Mouse (Mus musculus): ENCODE measurements at regions not wholly inside any gene's neighbourhood (a gene's known extent, or its start where the extent isn't known, plus 50 kb on each side); places are given as distances from the start of the nearest gene placed in this dataset.

DNA sequence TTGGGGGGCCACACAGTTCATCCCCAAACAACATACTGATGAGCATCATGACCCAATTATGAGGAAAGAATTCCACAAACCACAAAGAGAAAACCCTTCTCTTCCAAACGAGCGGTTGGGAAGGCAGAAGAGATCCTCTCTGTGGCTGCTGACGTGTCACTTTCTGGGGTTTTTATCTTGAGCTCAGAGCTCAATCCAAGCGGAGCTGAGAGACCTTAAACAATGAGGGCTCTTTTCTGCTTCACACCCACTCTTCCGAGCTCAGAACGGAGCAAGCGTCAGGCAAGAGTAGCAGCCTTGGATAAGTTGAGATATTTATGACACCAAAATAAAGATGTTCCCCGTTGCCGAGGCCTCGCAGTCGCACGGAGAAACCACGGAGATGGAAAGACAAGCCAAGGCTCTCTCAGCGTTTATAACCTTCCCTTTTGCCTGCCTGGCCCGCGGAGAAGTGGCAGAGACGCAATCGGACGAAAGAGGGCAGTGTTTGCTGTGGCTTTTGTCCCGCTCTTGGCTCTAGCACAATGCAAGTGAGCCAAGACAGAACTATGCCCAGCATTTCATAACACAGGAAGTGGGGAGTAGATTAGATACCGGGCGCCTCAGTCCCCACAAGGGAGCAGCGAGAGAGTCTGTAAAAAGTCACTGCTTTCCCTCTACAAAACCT, 100.7 kb downstream of the Chic2 start:
- ATAC-seq (ENCODE audit: poor library complexity, severe bottlenecking) = peak; percentile 93

DNA sequence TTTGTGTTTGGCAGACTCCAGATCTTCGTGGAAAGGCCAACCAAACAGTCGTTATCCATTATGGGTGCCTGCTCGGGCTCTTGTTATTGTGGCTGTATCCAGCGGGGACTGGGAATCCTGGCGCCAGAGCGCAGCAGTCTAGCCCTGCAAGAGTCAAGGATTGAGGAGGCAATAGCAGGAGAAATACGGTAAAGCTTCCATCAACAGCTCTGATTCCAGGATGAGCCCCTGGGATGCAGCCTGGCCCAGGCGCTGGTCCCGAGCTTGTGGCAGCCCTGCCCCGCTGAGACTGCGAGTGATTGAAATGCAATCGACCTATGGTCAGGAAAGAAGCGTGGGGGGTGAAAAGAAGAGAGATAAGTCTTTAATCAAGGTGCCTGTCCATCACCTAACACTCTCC, 103.1 kb downstream of the Chic2 start:
- no peak for ATAC-seq (ENCODE audit: poor library complexity, severe bottlenecking)

DNA sequence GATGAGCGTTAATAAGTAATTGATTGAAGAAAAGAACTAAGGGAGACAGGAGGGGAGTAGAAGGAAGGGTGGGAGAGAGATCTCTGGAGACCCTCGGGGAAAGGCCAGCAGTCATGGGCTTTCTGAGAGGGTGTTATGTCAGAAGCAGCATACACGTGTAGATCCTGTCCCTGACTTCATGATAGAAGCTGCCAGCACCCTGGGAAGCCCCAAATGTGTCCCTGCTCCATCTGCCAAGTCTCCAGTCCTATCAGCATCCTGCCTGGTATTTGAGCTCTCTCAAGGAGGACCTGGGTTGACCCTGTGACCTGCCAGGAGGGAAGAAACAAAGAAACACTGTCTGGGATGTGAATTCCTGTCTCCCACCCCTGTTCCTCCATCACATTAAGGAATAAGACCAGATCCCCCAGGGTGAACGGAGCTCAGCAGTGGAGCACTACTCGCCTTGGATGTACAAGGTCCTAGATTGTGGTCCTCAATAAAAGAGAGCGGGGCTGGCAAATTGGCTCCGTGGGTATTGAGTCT, 107.1 kb downstream of the Chic2 start:
- no peak for ATAC-seq (ENCODE audit: poor library complexity, severe bottlenecking)

DNA sequence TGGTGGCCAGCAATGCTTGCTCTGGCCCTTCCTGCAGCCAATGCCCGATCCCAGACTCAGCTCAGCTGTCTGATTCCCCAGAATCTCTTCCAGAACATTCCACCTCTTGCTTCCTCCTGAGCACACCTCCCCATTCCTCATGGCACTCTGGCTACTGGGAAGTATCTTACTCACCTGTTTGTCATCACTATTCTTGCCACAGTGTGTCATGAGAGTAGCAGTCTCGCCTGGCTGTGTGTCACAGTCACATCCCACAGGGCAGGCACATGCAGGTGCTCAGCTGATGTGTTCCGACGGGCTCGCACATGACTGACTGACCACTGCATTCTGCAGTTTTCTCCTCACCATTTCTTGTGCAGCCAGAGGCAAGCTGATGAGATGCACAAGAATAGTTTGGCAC, 108.5 kb downstream of the Chic2 start:
- no peak for ATAC-seq (ENCODE audit: poor library complexity, severe bottlenecking)

DNA sequence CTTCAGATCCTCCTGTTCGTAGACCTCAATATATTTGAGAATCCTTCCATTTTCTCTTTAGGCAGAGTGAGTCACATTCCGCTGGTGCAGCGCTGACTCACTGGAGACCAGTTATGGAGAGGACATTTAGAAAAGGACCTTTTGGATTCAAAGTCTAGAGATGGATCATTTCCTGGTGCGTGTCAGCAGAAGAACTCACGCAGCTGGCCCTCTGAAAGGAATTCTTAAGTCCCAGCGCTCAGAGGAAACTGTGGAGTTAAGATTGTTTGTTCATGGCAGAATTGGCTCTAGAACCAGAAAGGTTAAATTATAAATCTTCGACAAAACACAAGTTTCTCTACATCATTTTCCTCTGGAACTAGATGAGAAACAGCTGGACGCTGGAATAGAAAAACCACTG, 108.9 kb downstream of the Chic2 start:
- ATAC-seq (ENCODE audit: poor library complexity, severe bottlenecking) = no peak

DNA sequence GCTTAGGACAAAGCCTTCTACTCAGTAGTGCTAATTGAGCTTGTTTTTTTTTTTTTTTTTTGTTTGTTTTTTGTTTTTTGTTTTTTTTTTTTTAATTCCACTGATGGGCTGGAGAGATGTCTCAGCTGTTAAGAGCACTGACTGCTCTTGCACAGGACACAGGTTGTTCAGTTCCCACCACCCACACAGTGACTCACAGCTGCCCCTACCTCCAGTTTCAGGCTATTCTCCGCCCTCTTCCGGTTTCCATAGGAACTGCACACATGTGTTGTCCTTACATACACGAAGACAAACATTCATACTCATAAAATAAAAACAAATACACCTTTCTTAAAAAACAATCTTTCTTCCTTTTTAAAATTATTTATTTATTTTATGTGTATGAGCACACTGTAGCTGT, 111.3 kb downstream of the Chic2 start:
- ATAC-seq (ENCODE audit: poor library complexity, severe bottlenecking) = no peak

DNA sequence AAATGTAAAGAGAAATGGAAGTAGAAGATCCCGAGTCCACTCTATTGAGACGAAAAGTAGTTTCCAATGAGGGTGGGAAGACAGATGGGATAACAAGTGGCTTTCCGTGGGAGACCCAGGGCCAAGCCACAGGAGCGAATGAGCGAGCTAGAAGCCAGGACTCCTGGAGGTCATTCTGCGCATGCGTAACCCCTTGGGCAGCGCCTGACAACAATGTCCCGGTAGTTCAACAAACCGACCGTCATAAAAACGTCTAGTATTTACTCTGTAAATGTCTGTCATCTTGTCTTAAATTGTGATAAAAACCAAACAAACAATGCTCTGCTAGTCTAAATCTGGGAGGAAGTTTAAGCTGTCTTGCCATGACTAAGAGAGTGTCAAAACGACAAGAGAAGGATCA, 112.4 kb downstream of the Chic2 start:
- ATAC-seq (ENCODE audit: poor library complexity, severe bottlenecking) = no peak

DNA sequence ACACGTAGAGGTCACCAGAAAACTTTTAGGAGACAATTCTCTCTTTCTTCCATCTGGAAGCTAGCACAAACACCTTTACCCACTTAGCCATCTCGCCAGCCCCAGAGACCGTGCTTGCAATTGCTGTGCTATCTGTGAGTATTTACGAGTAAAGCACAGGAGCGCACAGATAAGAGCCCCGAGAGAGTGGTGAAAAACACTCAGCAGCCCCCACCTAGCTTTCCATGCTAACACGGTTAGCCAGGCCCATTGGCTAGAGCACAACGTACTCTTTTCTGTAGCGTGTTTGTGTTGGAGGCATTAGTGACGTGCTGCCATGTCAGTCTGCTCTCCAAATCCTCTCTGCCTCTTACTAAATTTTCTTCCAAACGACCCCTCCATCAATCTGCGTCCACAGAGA, 112.8 kb downstream of the Chic2 start:
- ATAC-seq (ENCODE audit: poor library complexity, severe bottlenecking) = no peak

DNA sequence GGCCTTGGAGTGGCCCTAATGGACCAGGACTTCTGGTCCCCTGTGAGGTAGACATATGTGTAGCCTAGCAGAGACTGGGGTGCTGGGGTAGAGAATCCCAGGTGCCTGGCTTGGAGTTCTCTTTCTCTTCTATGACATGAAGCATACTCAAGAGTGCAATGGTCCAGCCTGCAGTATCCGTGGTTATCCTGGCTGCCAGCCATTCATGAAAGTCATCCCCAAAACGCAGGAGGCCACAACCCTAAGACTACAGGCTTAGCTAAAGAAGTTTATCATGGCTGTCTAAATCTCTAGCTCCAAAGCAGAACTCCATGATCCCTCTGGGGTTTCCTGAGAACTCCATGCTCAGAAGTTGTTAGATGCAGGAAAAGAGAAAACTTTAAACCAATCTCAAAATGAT, 117.0 kb downstream of the Chic2 start:
- ATAC-seq (ENCODE audit: poor library complexity, severe bottlenecking) = no peak

DNA sequence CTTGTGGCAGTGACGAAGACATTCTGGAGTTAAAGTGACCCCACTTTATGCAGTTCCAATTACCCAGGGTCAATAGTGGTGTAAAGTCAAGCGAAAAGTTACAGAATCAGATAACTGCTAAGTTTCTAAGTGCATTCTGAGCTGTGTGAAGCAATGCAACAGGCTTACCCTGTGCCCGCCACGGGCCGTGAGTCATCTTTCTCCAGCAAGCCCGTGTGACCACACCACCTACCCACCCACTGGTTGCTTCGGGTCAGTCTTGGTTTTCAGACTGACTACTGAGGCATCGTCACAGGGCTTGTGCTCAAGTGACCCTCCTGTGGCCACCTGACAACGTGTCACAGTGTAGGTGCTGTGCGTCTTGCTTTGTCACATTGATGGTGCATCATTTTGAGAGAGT, 118.8 kb downstream of the Chic2 start:
- ATAC-seq (ENCODE audit: poor library complexity, severe bottlenecking) = no peak

DNA sequence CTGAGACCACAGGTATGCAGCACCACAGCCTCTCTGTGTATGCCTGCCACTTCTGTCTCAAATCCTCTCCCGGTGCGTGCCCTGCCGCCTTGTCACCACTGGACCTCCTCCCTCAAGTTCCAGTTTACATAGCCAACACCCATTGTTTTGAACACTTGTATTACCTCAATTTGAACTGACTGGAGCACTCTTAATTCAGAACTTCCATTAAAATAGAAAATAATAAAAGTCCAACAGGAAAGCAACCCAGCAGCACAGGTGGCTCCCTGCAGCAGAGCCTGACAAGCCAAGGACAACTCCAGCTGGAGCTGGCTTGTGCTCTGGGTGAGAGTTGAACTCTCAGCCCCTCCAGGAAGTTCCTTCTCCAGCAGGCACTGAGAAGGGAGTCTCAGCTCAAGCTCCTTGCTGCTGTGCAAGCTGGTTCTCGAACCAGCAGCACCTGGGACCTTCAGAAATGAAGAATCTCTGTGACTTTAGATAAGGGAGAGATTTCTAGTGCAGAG, 120.5 kb downstream of the Chic2 start:
- no peak for ATAC-seq (ENCODE audit: poor library complexity, severe bottlenecking)

DNA sequence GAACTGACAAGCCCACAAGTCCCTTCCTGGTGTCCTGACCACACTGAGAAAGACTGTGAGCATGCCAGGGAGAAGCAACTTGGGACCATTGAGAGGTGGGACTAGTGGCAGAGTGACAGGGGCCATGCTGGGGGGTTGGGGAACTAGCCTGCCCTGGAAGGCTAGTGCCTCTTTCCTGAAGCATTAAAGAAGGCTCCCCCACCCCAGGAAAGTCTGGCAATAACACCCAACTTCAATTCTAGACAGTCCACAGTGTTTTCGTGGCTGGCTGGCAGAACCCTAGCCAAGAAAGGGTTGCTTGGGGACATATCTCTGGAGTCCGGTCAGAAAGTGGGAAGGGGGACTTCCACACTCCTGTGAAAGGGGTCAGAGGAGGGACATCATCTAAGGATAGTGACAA, 121.2 kb downstream of the Chic2 start:
- ATAC-seq (ENCODE audit: poor library complexity, severe bottlenecking) = no peak

DNA sequence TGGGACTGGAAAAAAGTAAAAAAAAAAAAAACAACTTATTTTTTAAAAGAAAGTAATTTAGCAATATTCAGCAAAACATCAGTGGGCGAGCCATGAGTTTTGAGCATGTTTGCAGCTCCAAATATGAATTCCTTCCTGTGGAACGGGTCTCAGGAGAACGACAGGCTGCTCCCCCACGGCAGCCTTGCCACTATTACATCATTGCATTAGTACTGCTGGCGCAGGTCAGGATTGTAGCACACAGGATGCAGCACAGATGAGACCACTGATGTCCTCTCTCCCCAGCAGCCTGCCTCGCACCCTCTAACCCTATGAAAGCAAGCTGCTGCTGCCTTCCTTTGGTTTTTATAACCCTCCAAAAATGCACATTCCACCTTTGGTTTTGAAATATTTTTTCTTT, 121.7 kb downstream of the Chic2 start:
- ATAC-seq (ENCODE audit: poor library complexity, severe bottlenecking) = no peak

DNA sequence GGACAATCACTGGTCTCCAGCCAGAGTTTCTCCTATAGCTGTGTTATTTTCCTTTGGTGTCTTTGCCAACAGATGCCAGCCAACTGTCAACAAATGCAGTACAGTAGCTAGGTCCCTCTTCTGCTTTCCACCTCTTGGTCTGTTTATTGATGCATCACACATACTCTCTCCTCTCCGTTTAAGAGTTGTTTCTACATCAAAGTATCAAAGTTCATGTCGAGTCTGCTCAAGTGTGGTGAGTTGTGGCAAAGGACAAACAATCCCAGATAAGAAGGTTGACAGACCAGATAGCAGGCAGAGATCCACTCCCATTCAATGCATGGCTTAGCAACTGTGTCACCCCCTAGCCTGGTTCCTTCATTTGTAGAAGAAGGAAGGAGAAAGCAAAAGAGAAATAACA, 123.6 kb downstream of the Chic2 start:
- no peak for ATAC-seq (ENCODE audit: poor library complexity, severe bottlenecking)

DNA sequence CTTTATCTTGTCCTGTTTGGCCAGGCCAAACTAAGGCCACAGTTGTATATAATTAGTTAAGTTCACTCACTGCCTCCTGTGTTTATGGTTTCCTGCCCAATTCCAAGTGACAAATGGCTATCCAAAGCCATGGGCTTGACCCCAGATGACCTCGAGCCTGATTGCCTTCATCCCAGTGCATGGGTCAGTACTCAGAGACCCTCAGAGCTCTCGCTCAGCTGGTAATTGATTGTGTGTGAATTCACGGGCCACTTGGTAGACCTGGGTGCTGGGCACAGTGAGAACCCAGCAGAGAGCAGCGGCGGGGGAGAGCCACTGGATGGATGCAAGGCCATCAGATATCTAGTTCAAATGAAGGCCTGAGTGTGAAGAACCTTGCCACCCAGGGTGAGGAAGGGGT, 124.1 kb downstream of the Chic2 start:
- no peak for ATAC-seq (ENCODE audit: poor library complexity, severe bottlenecking)

DNA sequence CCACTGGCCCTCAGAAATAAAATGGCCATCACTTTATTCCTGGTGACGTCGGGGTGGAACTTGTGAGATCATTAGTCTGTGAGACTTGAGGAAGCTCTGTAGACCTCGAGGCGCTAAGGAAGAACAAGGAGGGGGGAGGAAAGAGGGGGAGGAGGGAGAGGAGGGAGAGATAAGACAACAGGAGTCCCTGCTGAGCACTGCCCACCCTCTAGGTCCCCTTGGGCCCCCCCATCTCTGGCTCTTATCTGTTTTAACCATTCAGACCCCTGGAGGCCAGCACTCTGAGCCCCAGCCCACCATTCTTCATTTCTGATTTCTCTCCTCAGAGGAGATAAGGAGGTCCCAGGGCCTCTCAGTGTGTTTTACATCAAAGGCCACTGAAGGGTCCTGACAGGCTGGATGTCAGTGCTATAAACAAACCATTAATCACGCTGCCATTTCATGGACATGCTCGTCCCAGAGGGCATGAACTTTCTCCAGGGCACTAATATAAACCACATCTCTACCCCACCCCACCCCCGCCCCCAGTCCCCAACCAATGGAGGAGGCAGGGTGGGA, 139.0 kb downstream of the Chic2 start:
- ATAC-seq (ENCODE audit: poor library complexity, severe bottlenecking) = no peak

DNA sequence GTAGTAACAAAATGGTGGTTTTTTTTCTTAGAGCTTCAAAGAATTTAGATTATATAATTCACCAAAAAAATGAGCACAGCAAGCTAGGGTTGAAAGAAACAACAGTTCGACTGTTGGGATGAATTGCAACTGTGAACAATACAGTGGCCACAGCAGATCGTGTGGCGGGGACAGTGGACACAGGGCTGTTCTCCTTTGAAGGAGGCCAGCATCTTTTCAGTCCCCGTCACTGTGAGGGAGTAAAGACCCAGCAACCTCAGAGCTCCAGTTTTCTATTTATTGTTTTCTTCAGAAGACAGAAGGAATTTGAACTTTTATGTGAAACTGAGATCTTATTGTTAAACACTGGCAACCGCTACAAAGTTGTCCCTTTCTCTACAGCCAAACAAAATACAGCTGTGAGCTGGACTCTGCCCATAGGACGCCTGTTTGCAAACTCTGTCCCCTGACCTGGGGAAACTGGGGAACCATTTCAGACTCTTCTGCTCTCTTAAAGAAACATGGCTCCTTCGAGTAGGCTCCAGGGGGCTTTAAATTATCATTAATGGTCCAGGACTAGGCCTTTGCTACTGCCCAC, 139.6 kb downstream of the Chic2 start:
- no peak for ATAC-seq (ENCODE audit: poor library complexity, severe bottlenecking)

DNA sequence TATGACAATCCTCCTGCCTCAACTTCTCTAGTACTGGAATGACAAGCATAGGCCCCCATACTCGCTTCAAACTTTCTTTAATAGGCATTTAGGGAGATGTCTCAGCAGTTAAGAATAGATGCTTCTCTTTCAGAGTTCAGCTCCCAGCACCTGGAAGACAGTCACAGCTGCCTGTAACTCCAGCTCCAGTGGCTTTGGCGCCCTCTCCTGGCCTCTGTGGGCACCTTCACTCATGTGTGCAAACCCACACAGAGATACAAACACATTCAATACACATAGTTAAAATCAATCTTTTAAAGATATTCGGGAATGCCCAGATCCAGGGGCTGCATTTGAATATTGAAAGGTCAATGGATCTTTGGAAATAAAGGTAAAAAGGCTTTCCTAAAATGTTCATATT, 140.2 kb downstream of the Chic2 start:
- ATAC-seq (ENCODE audit: poor library complexity, severe bottlenecking) = no peak

DNA sequence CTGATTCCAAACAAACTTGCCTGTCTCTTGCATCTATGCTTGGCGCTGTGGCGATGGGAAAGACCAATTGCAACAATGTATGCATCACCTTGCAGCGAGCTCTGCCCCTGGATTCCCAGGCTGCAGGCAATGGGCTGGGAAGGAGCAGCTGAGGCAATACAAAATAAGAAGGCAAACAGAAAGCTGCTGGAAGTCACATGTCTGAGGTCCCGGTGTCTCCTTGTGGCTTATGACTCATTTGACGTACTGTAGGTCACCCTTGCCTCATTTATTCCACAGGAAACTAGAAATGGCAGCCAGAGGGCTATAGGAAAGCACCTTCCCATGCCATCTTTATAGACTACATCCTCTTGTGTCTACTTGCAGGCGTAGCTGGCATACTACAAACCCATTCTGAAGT, 140.9 kb downstream of the Chic2 start:
- no peak for ATAC-seq (ENCODE audit: poor library complexity, severe bottlenecking)

DNA sequence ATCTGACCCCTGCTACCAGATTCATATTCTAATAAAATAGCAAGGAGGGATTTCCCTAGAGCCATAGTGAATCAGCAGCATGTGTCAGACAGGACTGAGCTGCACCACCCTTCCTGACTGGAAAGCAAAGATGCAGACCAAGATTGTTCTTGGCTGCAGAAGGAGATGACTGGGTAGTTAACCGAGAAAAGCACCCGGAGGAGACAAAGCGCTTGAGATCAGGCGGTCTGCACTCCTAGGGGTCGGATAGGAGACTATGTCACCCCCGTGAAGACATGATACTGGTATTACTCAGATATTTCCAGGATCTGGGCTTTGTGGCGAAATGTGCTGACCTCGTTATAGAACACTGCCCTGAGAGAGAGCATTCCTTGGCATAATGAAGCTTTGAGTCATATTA, 147.4 kb downstream of the Chic2 start:
- no peak for ATAC-seq (ENCODE audit: poor library complexity, severe bottlenecking)

DNA sequence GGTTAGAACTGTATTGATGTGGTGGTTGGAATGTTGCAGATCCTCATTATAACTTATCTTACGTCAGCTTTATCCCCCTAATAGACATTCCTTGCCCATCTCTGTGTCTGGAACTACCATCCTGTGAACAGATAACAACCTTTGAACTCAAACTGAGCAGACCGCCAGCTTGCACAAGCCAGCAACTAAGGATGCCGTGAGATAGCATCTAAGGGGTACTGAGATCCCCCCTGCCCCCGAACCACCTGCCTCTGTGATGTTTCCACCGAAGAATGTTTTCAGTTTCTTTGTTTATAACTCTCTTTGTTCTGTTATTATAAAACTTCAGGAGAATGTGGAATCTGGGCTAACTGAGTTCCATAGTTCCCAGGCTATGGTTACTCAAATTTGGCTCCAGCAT, 151.3 kb downstream of the Chic2 start:
- no peak for ATAC-seq (ENCODE audit: poor library complexity, severe bottlenecking)

DNA sequence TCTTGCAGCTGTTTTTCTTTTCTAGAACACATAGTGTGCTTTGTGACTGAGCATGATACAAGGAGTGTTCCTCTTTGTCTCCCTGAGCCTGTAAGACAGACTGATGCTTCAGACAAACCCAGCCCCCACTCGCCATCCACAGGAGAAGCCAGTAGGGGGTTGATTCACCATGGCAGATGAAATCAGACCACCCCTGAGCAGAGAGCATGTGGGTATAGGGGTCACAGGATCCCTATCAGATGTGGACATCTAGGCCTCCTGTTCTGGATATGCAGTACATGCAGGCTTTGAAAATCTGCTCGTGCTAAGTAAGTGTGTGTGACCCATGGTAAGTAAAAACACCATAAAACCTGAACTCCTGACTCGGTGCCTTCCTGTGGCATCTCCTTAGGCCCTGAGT, 153.0 kb downstream of the Chic2 start:
- ATAC-seq (ENCODE audit: poor library complexity, severe bottlenecking) = no peak

DNA sequence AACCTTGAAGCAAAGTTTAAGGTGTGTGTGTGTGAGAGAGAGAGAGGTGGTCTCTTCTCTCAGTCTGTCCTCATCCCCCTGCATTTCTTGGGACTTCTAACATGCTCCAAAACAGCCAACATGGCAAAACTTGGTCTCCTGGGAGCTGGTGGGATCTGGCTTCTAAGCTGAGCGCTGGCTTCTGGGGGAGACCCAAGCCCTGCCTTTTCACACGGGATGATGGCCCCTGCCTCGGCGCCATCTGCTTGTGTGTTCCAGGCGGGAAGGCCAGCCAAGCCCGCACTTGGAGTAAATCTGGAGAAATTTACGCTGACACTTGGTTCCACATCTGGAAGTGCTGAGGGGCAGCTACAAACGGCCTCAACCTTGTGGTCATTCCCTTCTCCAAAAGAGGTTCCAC, 155.6 kb downstream of the Chic2 start:
- ATAC-seq (ENCODE audit: poor library complexity, severe bottlenecking) = no peak
